Mouse (Mus musculus) lung, adult 2 months (tissue): ENCODE results near the gene Nol3. TPM values are rescaled to one million over a fixed set of nuclear protein-coding genes. Genes with fewer than 3 reads are reported as not detected.

Source experiments
- DNase-seq: peaks from one replicate; pipeline ENCODE4 v3.0.0; 2022
- H3K4me1 ChIP-seq: fragments of 200-500 bp; 2 replicates; pipeline ENCODE4 v1.6.1; 2011; ENCODE audit warnings: low read length; ENCODE audit not compliant: control insufficient read depth, insufficient read depth
- H3K4me3 ChIP-seq: fragments of 200-500 bp; replicated peaks from 2 replicates; pipeline ENCODE3; 2011; ENCODE audit warnings: low read depth, mild to moderate bottlenecking, control low read depth, low read length; ENCODE audit errors: extremely low read depth
- CTCF ChIP-seq: fragments of 200-500 bp; IDR thresholded peaks from 2 replicates; pipeline ENCODE4 v1.5.1; 2011; ENCODE audit warnings: mild to moderate bottlenecking, low read length, control low read depth; ENCODE audit not compliant: insufficient read depth
- POLR2A ChIP-seq: fragments of 200-500 bp; IDR thresholded peaks from 2 replicates; pipeline ENCODE4 v1.6.1; 2011; ENCODE audit warnings: low read depth, mild to moderate bottlenecking, control low read depth, low read length, borderline replicate concordance; ENCODE audit errors: extremely low read depth
- WGBS: fragments of 180-500 bp; shearing (Covaris S2); methylation state at CpG from one replicate; pipeline ENCODE4 v1.1.7; 2018; 5-methylcytosine and 5-hydroxymethylcytosine counted together
- polyA plus RNA-seq: library from polyadenylated mRNA; depleted of rRNA; stranded (reverse); fragments of >200 nt; gene quantifications from 2 replicates; pipeline ENCODE4 v1.2.3, GENCODE M21; 2012

Gene Nol3
- polyA plus RNA-seq, 1 experiment = 10.7 TPM

DNA sequence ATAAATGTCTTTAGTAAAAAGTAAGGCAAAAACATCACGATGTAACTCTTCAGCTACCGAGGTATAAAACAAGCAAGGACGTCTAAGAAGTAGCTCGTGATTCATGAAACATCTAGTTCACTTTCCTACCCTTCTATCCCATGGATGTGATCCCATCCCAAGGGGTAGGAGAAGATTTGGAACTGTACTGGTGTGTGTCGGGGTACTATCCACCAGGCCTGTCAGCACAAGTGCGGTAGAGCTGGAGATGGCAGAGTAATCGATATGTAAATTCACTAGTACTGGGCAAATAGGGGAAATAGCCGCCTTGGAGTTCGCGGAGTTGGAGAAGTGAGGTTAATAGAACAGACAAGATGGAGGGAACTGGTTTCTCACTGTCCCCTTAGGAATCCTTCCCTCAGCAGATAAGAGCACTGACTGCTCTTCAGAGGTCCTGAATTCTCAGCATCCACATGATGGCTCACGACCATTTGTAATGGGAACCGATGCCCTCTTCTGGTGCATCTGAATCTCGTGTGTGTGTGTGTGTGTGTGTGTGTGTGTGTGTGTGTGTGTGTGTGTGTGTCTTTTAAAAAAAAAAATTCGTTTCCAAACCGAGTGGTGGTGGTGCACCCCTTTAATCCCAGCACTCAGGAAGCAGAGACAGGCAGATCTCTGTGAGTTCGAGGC, 12.6 kb upstream of the Nol3 start:
- H3K4me1 ChIP-seq = peaks cover 12% of the 10 kb centered on the region
- TF ChIP-seq POLR2A (no peak), CTCF (no peak)
- WGBS = 44% methylated on average over 16 of the region's 16 CpGs
- DNase-seq = no peak
- no peak overlapping the region for H3K4me3 ChIP-seq

DNA sequence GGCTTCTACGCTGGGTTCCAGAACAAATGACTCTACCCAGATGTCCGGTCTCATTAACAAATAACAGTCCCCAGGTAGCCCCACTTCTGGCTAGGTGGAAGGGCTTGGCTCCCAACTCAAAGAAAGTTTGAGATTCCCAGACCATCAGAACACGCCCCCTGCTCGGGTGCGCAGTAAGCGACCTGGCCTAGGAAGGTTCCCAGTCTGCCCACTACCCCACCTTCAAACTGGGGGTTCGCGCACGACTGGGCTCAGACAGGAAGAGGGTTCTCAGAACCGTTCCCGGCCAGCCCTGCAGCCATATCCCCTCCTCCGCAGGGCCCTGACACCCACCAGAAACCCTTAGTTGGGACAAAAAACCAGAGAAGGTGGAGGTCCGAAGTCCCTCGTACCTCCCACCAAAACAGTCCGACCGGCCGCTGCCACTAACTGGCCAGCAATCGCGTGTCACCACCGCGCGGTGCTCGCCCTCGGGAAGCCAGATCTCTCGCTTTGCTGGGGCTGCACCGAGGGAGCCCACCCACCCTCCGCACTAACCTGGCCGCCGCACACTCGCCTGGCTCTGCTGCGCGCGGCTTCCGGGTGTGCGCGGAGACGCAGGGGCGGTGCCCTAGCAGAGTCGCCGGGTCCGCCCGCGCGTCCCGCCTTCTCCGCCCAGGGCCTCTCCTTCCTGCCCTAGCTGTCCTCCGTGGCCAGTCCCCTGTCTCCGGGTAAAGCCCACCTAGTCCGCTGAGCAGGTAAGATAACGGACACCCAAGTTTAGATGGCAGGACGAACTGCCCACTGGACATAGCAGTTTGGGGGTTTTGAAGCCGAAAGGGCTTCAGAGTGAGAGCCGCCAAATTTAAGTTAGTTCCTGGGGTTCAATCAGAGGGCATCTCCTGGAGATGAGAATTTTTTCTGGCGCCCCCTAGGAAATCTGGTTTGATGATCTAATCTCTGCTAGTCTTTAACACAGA, 11.6 kb upstream of the Nol3 start, which contains the start of the genes Tradd and Fbxl8:
Gene Tradd, minus strand, starts transcription at position 586 of the 959 bp plus-strand sequence.
Gene Fbxl8, plus strand, starts transcription at position 625 of the 959 bp plus-strand sequence.
- TF ChIP-seq CTCF (no peak), POLR2A (peak; percentile 76; the same call in 1 of the 2 replicates)
- H3K4me3 ChIP-seq = peak within 1 kb of the TSS; percentile 79
- peak; percentile 78 for DNase-seq
- H3K4me1 ChIP-seq = peaks cover 16% of the 10 kb centered on the region
- WGBS = 2% methylated on average over 54 of the region's 54 CpGs

DNA sequence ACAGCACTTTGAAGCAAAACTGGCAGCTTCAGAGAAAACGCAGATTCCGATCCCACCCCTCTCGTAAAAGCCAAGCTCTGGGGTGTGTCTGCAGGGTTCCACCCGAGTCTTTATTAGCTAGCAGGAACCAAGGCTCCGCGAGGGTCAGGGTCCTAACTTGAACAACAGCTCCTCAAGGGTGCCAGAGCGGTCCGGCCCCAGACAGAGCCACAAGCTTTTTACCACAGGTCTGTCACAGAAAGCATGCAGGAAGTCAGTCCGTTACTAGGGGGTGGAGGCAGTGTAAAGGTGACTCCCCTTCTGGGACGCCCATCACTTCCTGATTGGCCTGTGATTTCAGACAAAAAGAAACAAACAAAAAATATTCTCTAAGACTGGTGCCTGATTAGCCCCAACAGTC, 10.8 kb upstream of the Nol3 start:
- DNase-seq = peak; percentile 32
- Histone ChIP-seq H3K4me1 (peaks cover 10% of the 10 kb centered on the region), H3K4me3 (peak overlapping the region; percentile 49)
- 6% methylated on average over 10 of the region's 10 CpGs for WGBS
- TF ChIP-seq CTCF = no peak
- peak; percentile 15; the same call in 1 of the 2 replicates for TF ChIP-seq POLR2A

DNA sequence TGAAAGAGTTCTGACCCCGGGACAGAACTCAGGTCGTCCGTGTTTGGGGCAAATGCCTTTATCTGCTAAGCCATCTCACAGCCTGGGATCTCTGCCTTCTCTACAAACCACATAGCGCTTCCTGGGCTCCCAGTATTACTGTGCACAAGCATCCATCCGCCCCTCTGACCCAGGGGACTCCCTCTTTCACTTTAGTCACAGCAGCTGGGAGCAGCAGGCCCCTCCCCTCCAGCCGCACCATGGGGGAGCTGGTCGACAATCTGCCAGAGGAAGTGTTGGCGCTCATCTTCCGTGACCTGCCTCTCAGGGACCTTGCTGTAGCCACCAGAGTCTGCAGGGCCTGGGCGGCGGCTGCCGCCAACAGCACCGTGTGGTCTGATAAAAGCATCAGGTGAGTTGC, 9.2 kb upstream of the Nol3 start:
- Histone ChIP-seq H3K4me1 (peaks cover 11% of the 10 kb centered on the region), H3K4me3 (no peak overlapping the region)
- 75% methylated on average over 13 of the region's 13 CpGs for WGBS
- TF ChIP-seq POLR2A (no peak), CTCF (no peak)
- no peak for DNase-seq

DNA sequence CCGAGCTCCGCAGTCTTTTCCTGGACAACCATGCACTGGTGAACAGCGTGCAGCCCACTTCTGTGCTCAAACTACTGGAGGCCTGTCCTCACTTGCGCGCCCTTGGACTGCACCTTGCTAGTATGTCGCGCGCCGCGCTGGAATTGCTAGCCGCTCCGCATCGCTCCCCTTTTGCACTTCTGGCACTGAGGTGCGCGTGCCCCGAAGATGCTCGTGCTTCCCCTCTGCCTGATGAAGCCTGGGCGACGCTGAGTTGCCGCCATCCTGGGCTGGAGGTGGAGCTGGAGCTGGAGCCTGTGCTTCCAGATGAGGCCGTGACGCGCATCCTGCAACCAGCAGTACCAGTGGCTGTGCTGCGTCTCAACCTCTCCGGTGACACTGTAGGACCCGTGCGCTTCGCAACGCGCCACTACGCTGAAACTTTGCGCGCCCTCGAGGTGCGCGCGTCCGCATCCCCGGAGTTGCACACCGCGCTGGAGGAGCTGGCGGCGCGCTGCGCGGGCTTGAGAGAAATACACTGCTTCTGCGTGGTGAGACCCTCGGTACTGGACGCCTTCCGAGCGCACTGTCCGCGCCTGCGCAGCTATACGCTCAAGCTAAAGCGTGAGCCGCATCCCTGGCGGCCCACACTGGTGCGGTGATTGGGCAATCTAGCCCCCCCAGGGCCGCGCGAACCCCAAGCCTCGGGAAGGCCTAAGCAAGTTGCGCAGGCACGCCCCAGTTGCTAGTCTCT, 7.4 kb upstream of the Nol3 start:
- peak; percentile 56 for DNase-seq
- peaks cover 11% of the 10 kb centered on the region for H3K4me1 ChIP-seq
- H3K4me3 ChIP-seq = peak overlapping the region; percentile 73
- TF ChIP-seq POLR2A (no peak), CTCF (no peak)
- WGBS = 33% methylated on average over 65 of the region's 65 CpGs

DNA sequence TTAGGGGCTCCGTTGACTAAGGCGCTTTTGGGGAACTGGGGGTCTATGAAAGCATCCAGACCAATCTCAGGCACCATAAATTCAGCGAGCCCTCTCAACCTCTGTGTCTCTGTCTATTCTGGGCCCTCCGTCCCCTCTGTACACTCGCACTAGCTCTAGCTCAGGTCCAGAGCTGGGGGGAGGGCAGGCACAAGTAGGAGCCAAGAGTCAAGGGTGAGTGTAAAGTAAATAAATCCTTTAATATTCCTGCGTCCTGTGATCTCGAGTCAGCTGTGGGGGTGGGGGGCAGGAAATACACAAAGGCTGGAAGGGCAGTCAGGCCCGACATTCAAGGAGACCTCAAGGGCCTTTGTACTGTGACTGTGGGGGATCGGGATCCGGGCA, 6.9 kb upstream of the Nol3 start:
- H3K4me3 ChIP-seq = peak overlapping the region; percentile 73
- H3K4me1 ChIP-seq = peaks cover 11% of the 10 kb centered on the region
- no peak for TF ChIP-seq POLR2A
- TF ChIP-seq CTCF = no peak
- WGBS = 15% methylated on average over 10 of the region's 10 CpGs
- DNase-seq = no peak

DNA sequence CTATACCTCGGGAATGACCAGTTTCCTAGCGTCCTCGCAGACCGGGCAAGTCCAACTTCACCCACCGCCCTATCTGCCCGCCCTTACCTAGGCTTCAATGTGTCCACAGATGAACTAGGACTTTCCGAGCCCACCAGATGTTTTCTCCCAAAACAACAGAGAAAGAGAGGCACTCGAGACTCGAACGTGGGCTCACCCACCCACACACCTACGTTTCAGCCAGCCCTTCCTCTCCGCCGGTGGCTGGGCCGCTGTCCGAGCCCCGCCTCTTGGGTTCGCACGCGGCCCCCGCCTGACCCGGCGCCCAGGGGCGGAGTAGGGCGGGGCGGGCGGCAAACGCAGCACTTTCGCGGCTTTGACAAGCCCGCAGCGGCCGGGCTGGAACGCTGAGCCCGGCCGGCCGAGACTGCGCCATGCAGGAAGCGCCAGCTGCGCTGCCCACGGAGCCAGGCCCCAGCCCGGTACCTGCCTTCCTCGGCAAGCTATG, 6.4 kb upstream of the Nol3 start, which contains the start of gene Hsf4:
Gene Hsf4, plus strand, starts transcription at position 341 of the 487 bp plus-strand sequence.
- peaks cover 11% of the 10 kb centered on the region for H3K4me1 ChIP-seq
- DNase-seq = peak; percentile 75
- peak within 1 kb of the TSS; percentile 73 for H3K4me3 ChIP-seq
- 4% methylated on average over 42 of the region's 42 CpGs for WGBS
- TF ChIP-seq CTCF (no peak), POLR2A (peak; percentile 62; the same call in 1 of the 2 replicates)

DNA sequence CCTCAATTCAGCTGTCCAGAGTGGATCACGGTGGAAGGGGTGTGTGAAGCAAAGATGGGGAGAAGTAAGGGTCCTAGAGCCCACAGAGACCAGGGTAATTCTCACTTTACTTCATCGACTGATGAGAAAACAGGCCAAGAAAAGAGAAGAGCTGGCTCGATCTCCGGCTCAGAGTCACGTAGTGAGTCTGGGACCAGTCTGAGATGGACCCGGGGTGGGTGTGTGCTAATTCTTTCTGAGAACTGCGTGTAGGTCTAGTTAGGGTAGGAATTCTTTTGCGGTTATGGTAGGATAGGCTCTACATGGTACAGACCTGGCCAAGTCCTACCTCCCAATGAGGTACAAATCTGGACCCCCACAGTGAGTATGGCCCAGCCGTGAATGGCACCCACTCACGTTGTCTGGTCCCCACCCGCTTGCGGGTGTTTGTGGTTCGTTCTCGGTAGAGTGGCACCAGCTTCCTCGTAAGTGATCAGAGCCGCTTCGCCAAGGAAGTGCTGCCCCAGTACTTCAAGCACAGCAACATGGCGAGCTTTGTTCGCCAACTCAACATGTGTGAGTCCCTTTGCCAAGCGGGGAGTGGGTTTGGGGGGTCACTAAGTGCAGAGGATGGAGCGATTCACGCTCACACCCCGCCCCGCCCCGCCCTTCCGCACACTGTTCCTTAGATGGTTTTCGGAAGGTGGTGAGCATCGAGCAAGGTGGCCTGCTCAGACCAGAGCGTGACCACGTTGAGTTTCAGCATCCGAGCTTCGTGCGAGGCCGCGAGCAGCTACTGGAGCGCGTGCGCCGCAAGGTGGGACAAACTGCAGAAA, 5.6 kb upstream of the Nol3 start:
- H3K4me3 ChIP-seq = peak overlapping the region; percentile 57
- TF ChIP-seq POLR2A (no peak), CTCF (no peak)
- WGBS = 32% methylated on average over 39 of the region's 39 CpGs
- H3K4me1 ChIP-seq = peaks cover 11% of the 10 kb centered on the region
- DNase-seq = peak; percentile 27
